Mouse (Mus musculus): ENCODE results near the gene Erc2. TPM values are rescaled to one million over a fixed set of nuclear protein-coding genes. Genes with fewer than 3 reads are reported as not detected.

Erc2 gene
- polyA plus RNA-seq, 1 experiment from 2014 or later, result 4.3 TPM

GRCm38 (mm10) chr14:27973701-27974100 lies 351.5 kb downstream of the Erc2 start:
- no peaks in the 10 kb centered on the region for H3K9me3 ChIP-seq (ENCODE audit: control insufficient read depth, low read length)
- WGBS, result 81% methylated on average over 6 of the region's 6 CpGs

GRCm38 (mm10) chr14:27975661-27976060 lies 353.4 kb downstream of the Erc2 start:
- Histone ChIP-seq H3K27me3 (replicated peaks; ENCODE audit: control insufficient read depth, insufficient read depth, low read length) (no peaks in the 10 kb centered on the region), H3K4me3 (ENCODE audit: low read length) (no peak overlapping the region), H3K4me2 (ENCODE audit: low read depth, low read length) (no peak overlapping the region), H3K9me3 (ENCODE audit: control insufficient read depth, low read length) (no peaks in the 10 kb centered on the region), H3K9ac (ENCODE audit: low read depth, low read length) (no peak overlapping the region), H3K27ac (ENCODE audit: low read length) (no peak overlapping the region), H3K36me3 (ENCODE audit: control insufficient read depth, insufficient read depth, low read length) (no peaks in the 10 kb centered on the region), H3K4me1 (ENCODE audit: control insufficient read depth, insufficient read depth, low read length) (no peaks in the 10 kb centered on the region)
- ATAC-seq, result no peak
- 85% methylated on average over 1 of the region's 1 CpGs for WGBS

More at GRCm38 (mm10) chr14:27973701-27974100, 351.5 kb downstream of the Erc2 start:
- Histone ChIP-seq H3K36me3 (ENCODE audit: control insufficient read depth, insufficient read depth, low read length) (no peaks in the 10 kb centered on the region), H3K4me2 (ENCODE audit: low read depth, low read length) (no peak overlapping the region), H3K27ac (ENCODE audit: low read length) (no peak overlapping the region), H3K27me3 (replicated peaks; ENCODE audit: control insufficient read depth, insufficient read depth, low read length) (no peaks in the 10 kb centered on the region), H3K4me1 (ENCODE audit: control insufficient read depth, insufficient read depth, low read length) (no peaks in the 10 kb centered on the region), H3K9ac (ENCODE audit: low read depth, low read length) (no peak overlapping the region), H3K4me3 (ENCODE audit: low read length) (no peak overlapping the region)
- no peak for ATAC-seq

GRCm38 (mm10) chr14:27984758-27985157 lies 362.5 kb downstream of the Erc2 start:
- H3K9ac ChIP-seq (ENCODE audit: low read depth, low read length), result no peak overlapping the region
- H3K4me2 ChIP-seq (ENCODE audit: low read depth, low read length), result no peak overlapping the region
- H3K4me3 ChIP-seq (ENCODE audit: low read length), result no peak overlapping the region
- H3K4me1 ChIP-seq (ENCODE audit: control insufficient read depth, insufficient read depth, low read length), result no peaks in the 10 kb centered on the region
- no peaks in the 10 kb centered on the region for H3K9me3 ChIP-seq (ENCODE audit: control insufficient read depth, low read length)
- 68% methylated on average over 3 of the region's 3 CpGs for WGBS
- no peaks in the 10 kb centered on the region for H3K27me3 ChIP-seq (replicated peaks; ENCODE audit: control insufficient read depth, insufficient read depth, low read length)
- no peak overlapping the region for H3K27ac ChIP-seq (ENCODE audit: low read length)
- ATAC-seq, result no peak
- no peaks in the 10 kb centered on the region for H3K36me3 ChIP-seq (ENCODE audit: control insufficient read depth, insufficient read depth, low read length)

GRCm38 (mm10) chr14:27985201-27985600 lies 363.0 kb downstream of the Erc2 start:
- Histone ChIP-seq H3K4me1 (ENCODE audit: control insufficient read depth, insufficient read depth, low read length) (no peaks in the 10 kb centered on the region), H3K27ac (ENCODE audit: low read length) (no peak overlapping the region), H3K36me3 (ENCODE audit: control insufficient read depth, insufficient read depth, low read length) (no peaks in the 10 kb centered on the region), H3K9me3 (ENCODE audit: control insufficient read depth, low read length) (no peaks in the 10 kb centered on the region), H3K9ac (ENCODE audit: low read depth, low read length) (no peak overlapping the region), H3K27me3 (replicated peaks; ENCODE audit: control insufficient read depth, insufficient read depth, low read length) (no peaks in the 10 kb centered on the region), H3K4me2 (ENCODE audit: low read depth, low read length) (no peak overlapping the region), H3K4me3 (ENCODE audit: low read length) (no peak overlapping the region)
- ATAC-seq, result no peak
- 77% methylated on average over 5 of the region's 5 CpGs for WGBS

- H3K36me3 ChIP-seq (ENCODE audit: control insufficient read depth, insufficient read depth, low read length), result no peaks in the 10 kb centered on the region
- no peaks in the 10 kb centered on the region for H3K27me3 ChIP-seq (replicated peaks; ENCODE audit: control insufficient read depth, insufficient read depth, low read length)
- no peak overlapping the region for H3K4me3 ChIP-seq (ENCODE audit: low read length)
- H3K27ac ChIP-seq (ENCODE audit: low read length), result no peak overlapping the region
- 78% methylated on average over 1 of the region's 1 CpGs for WGBS
- no peak for ATAC-seq
- H3K4me2 ChIP-seq (ENCODE audit: low read depth, low read length), result no peak overlapping the region
- no peaks in the 10 kb centered on the region for H3K9me3 ChIP-seq (ENCODE audit: control insufficient read depth, low read length)
- H3K9ac ChIP-seq (ENCODE audit: low read depth, low read length), result no peak overlapping the region
- H3K4me1 ChIP-seq (ENCODE audit: control insufficient read depth, insufficient read depth, low read length), result no peaks in the 10 kb centered on the region
These were observed 365.2 kb downstream of the Erc2 start for GRCm38 (mm10) chr14:27987422-27987821.

- Histone ChIP-seq H3K9me3 (ENCODE audit: control insufficient read depth, low read length) (no peaks in the 10 kb centered on the region), H3K4me1 (ENCODE audit: control insufficient read depth, insufficient read depth, low read length) (no peaks in the 10 kb centered on the region), H3K4me2 (ENCODE audit: low read depth, low read length) (no peak overlapping the region), H3K27ac (ENCODE audit: low read length) (no peak overlapping the region), H3K36me3 (ENCODE audit: control insufficient read depth, insufficient read depth, low read length) (no peaks in the 10 kb centered on the region), H3K4me3 (ENCODE audit: low read length) (no peak overlapping the region), H3K27me3 (replicated peaks; ENCODE audit: control insufficient read depth, insufficient read depth, low read length) (no peaks in the 10 kb centered on the region), H3K9ac (ENCODE audit: low read depth, low read length) (no peak overlapping the region)
- no peak for ATAC-seq
- WGBS, result 44% methylated on average over 3 of the region's 3 CpGs
These were observed 376.3 kb downstream of the Erc2 start for GRCm38 (mm10) chr14:27998551-27998950.

GRCm38 (mm10) chr14:28004023-28004422 lies 381.8 kb downstream of the Erc2 start:
- H3K27me3 ChIP-seq (replicated peaks; ENCODE audit: control insufficient read depth, insufficient read depth, low read length), result no peaks in the 10 kb centered on the region
- no peak for ATAC-seq
- H3K4me1 ChIP-seq (ENCODE audit: control insufficient read depth, insufficient read depth, low read length), result no peaks in the 10 kb centered on the region
- no peak overlapping the region for H3K9ac ChIP-seq (ENCODE audit: low read depth, low read length)
- no peak overlapping the region for H3K27ac ChIP-seq (ENCODE audit: low read length)
- H3K36me3 ChIP-seq (ENCODE audit: control insufficient read depth, insufficient read depth, low read length), result no peaks in the 10 kb centered on the region
- WGBS, result 38% methylated on average over 4 of the region's 4 CpGs
- no peaks in the 10 kb centered on the region for H3K9me3 ChIP-seq (ENCODE audit: control insufficient read depth, low read length)
- H3K4me3 ChIP-seq (ENCODE audit: low read length), result no peak overlapping the region
- H3K4me2 ChIP-seq (ENCODE audit: low read depth, low read length), result no peak overlapping the region

- ATAC-seq, result no peak
- H3K4me2 ChIP-seq (ENCODE audit: low read depth, low read length), result no peak overlapping the region
- H3K4me1 ChIP-seq (ENCODE audit: control insufficient read depth, insufficient read depth, low read length), result no peaks in the 10 kb centered on the region
- no peaks in the 10 kb centered on the region for H3K36me3 ChIP-seq (ENCODE audit: control insufficient read depth, insufficient read depth, low read length)
- no peaks in the 10 kb centered on the region for H3K27me3 ChIP-seq (replicated peaks; ENCODE audit: control insufficient read depth, insufficient read depth, low read length)
- H3K4me3 ChIP-seq (ENCODE audit: low read length), result no peak overlapping the region
- H3K9ac ChIP-seq (ENCODE audit: low read depth, low read length), result no peak overlapping the region
- no peaks in the 10 kb centered on the region for H3K9me3 ChIP-seq (ENCODE audit: control insufficient read depth, low read length)
- H3K27ac ChIP-seq (ENCODE audit: low read length), result no peak overlapping the region
- 55% methylated on average over 10 of the region's 10 CpGs for WGBS
These were observed 388.5 kb downstream of the Erc2 start for GRCm38 (mm10) chr14:28010536-28011280.

GRCm38 (mm10) chr14:28023199-28023598 lies 401.0 kb downstream of the Erc2 start:
- no peaks in the 10 kb centered on the region for H3K36me3 ChIP-seq (ENCODE audit: control insufficient read depth, insufficient read depth, low read length)
- H3K9me3 ChIP-seq (ENCODE audit: control insufficient read depth, low read length), result no peaks in the 10 kb centered on the region
- H3K4me2 ChIP-seq (ENCODE audit: low read depth, low read length), result no peak overlapping the region
- no peak overlapping the region for H3K9ac ChIP-seq (ENCODE audit: low read depth, low read length)
- WGBS, result 71% methylated on average over 6 of the region's 6 CpGs
- no peak overlapping the region for H3K4me3 ChIP-seq (ENCODE audit: low read length)
- no peak for ATAC-seq
- no peaks in the 10 kb centered on the region for H3K4me1 ChIP-seq (ENCODE audit: control insufficient read depth, insufficient read depth, low read length)
- H3K27me3 ChIP-seq (replicated peaks; ENCODE audit: control insufficient read depth, insufficient read depth, low read length), result no peaks in the 10 kb centered on the region
- H3K27ac ChIP-seq (ENCODE audit: low read length), result no peak overlapping the region

GRCm38 (mm10) chr14:28030870-28031269 lies 408.6 kb downstream of the Erc2 start:
- ATAC-seq, result no peak
- H3K9ac ChIP-seq (ENCODE audit: low read depth, low read length), result no peak overlapping the region
- no peak overlapping the region for H3K4me3 ChIP-seq (ENCODE audit: low read length)
- H3K36me3 ChIP-seq (ENCODE audit: control insufficient read depth, insufficient read depth, low read length), result no peaks in the 10 kb centered on the region
- no peak overlapping the region for H3K27ac ChIP-seq (ENCODE audit: low read length)
- no peaks in the 10 kb centered on the region for H3K4me1 ChIP-seq (ENCODE audit: control insufficient read depth, insufficient read depth, low read length)
- no peaks in the 10 kb centered on the region for H3K27me3 ChIP-seq (replicated peaks; ENCODE audit: control insufficient read depth, insufficient read depth, low read length)
- no peaks in the 10 kb centered on the region for H3K9me3 ChIP-seq (ENCODE audit: control insufficient read depth, low read length)
- 77% methylated on average over 1 of the region's 1 CpGs for WGBS
- no peak overlapping the region for H3K4me2 ChIP-seq (ENCODE audit: low read depth, low read length)

Data from intestine, embryonic 16.5 days (tissue).